Mouse (Mus musculus) limb, embryonic 15.5 days (tissue): Measurements from ENCODE around the gene Clcn6. TPM values are rescaled to one million over a fixed set of nuclear protein-coding genes. Genes with fewer than 3 reads are reported as not detected.

ENCODE experiments used
- ATAC-seq: fragments of 200-750 bp; cut with Nextera tagmentation; 2 replicates; pipeline ENCODE4 v1.8.0; 2017; ENCODE audit warnings: low read depth, moderate TSS enrichment; ENCODE audit not compliant: insufficient number of reproducible peaks, low FRiP score, low TSS enrichment
- H3K27ac ChIP-seq: fragments of 300-500 bp; sonication (generic); 2 replicates; pipeline ENCODE4 v1.5.1; 2015; ENCODE audit warnings: moderate library complexity, mild to moderate bottlenecking, inconsistent platforms
- H3K27me3 ChIP-seq: fragments of 300-500 bp; sonication (generic); 2 replicates; pipeline ENCODE4 v1.6.1; 2015; ENCODE audit warnings: inconsistent platforms
- H3K36me3 ChIP-seq: fragments of 300-500 bp; sonication (generic); 2 replicates; pipeline ENCODE4 v1.6.1; 2015; ENCODE audit warnings: inconsistent platforms
- H3K4me1 ChIP-seq: fragments of 300-500 bp; sonication (generic); 2 replicates; pipeline ENCODE4 v1.6.1; 2015; ENCODE audit warnings: inconsistent platforms
- H3K4me2 ChIP-seq: fragments of 300-500 bp; sonication (generic); 2 replicates; pipeline ENCODE4 v1.6.1; 2015; ENCODE audit warnings: mild to moderate bottlenecking, inconsistent platforms
- H3K4me3 ChIP-seq: fragments of 300-500 bp; sonication (generic); 2 replicates; pipeline ENCODE4 v1.5.1; 2015; ENCODE audit warnings: mild to moderate bottlenecking, inconsistent platforms
- H3K9ac ChIP-seq: fragments of 300-500 bp; sonication (generic); 2 replicates; pipeline ENCODE4 v1.6.1; 2015; ENCODE audit warnings: inconsistent platforms
- H3K9me3 ChIP-seq: fragments of 300-500 bp; sonication (generic); 2 replicates; pipeline ENCODE4 v1.6.1; 2016; ENCODE audit warnings: inconsistent platforms
- WGBS: fragments of 180-500 bp; shearing (Covaris S2); methylation state at CpG from one replicate; pipeline ENCODE4 v1.1.7; 2015; 5-methylcytosine and 5-hydroxymethylcytosine counted together
- polyA plus RNA-seq: library from polyadenylated mRNA; unstranded; fragments of >200 nt; fragmentation: Nextera tagmentation; extraction: Ambion mirVana; gene quantifications from 2 replicates; pipeline ENCODE4 v1.2.1, GENCODE M21; 2015

Gene Clcn6
- polyA plus RNA-seq = 6.5 and 6.8 TPM in 2 replicates

- Histone ChIP-seq H3K4me2 (peak within 1 kb of the TSS; percentile 85), H3K27ac (peak within 1 kb of the TSS; percentile 86), H3K4me3 (peak within 1 kb of the TSS; percentile 81), H3K9ac (peak within 1 kb of the TSS; percentile 61), H3K9me3 (no peaks in the 10 kb centered on the region), H3K36me3 (peaks cover 22% of the 10 kb centered on the region; the same call in 1 of the 2 replicates), H3K27me3 (no peaks in the 10 kb centered on the region), H3K4me1 (peaks cover 43% of the 10 kb centered on the region)
- WGBS = under 1% methylated on average over 54 of the region's 54 CpGs
- ATAC-seq = peak; percentile 94
Measured at GRCm38 (mm10) chr4:148038600-148039253, at the start of gene Clcn6, which contains the start of gene Mthfr. Gene Clcn6, minus strand, starts transcription at chr4:148038821. Gene Mthfr, plus strand, starts transcription at chr4:148039077.

GRCm38 (mm10) chr4:148087907-148088527 is 49.4 kb upstream of the Clcn6 start, which contains the start of gene Agtrap:
Gene Agtrap, minus strand, starts transcription at chr4:148088031.
- peak within 1 kb of the TSS; percentile 83 for H3K4me3 ChIP-seq
- peaks cover 45% of the 10 kb centered on the region for H3K4me1 ChIP-seq
- H3K9ac ChIP-seq = peak within 1 kb of the TSS; percentile 76
- WGBS = 4% methylated on average over 34 of the region's 34 CpGs
- no peaks in the 10 kb centered on the region for H3K9me3 ChIP-seq
- H3K27ac ChIP-seq = peak within 1 kb of the TSS; percentile 64
- ATAC-seq = peak; percentile 83
- no peaks in the 10 kb centered on the region for H3K36me3 ChIP-seq
- no peaks in the 10 kb centered on the region for H3K27me3 ChIP-seq
- peak within 1 kb of the TSS; percentile 77 for H3K4me2 ChIP-seq

GRCm38 (mm10) chr4:148087091-148087906 is 48.7 kb upstream of the Clcn6 start:
- peaks cover 48% of the 10 kb centered on the region for H3K4me1 ChIP-seq
- peak overlapping the region; percentile 76 for H3K9ac ChIP-seq
- H3K4me2 ChIP-seq = peak overlapping the region; percentile 77
- no peaks in the 10 kb centered on the region for H3K9me3 ChIP-seq
- 0 out of 2 replicates have a peak, but pooled peaks cover under 1% of the 10 kb centered on the region for H3K36me3 ChIP-seq
- no peaks in the 10 kb centered on the region for H3K27me3 ChIP-seq
- peak overlapping the region; percentile 64 for H3K27ac ChIP-seq
- ATAC-seq = no peak; the same call in 1 of the 2 replicates
- H3K4me3 ChIP-seq = peak overlapping the region; percentile 83
- 4% methylated on average over 30 of the region's 30 CpGs for WGBS

DNA sequence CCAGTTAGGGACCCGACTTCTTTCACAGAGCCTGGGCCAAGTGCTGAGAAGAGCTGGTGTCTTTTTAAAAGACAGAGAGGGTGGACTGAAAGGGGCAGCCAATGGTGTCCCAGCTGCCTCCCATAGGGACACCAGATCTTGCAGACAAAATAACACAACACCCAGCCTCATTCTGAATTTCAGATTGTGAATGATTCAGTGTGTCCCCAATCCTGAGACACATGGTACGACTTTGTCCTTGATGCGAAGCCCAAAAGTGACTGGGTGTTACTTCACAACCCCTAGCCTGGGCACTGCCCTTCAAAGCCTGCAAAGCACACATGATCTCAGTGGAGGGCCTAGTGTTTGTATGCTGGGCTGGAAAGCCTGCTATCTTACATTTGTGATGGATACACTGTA is 47.3 kb upstream of the Clcn6 start:
- Histone ChIP-seq H3K9me3 (no peaks in the 10 kb centered on the region), H3K36me3 (peaks cover 15% of the 10 kb centered on the region), H3K4me1 (peaks cover 48% of the 10 kb centered on the region), H3K9ac (no peak overlapping the region), H3K27ac (no peak overlapping the region), H3K4me2 (no peak overlapping the region), H3K27me3 (no peaks in the 10 kb centered on the region), H3K4me3 (no peak overlapping the region)
- 80% methylated on average over 3 of the region's 3 CpGs for WGBS
- ATAC-seq = no peak

GRCm38 (mm10) chr4:148085131-148085906 is 46.7 kb upstream of the Clcn6 start:
- Histone ChIP-seq H3K27ac (no peak overlapping the region), H3K27me3 (no peaks in the 10 kb centered on the region), H3K9me3 (no peaks in the 10 kb centered on the region), H3K4me2 (no peak overlapping the region), H3K4me1 (peaks cover 48% of the 10 kb centered on the region), H3K36me3 (peaks cover 19% of the 10 kb centered on the region), H3K9ac (no peak overlapping the region), H3K4me3 (no peak overlapping the region)
- 50% methylated on average over 10 of the region's 10 CpGs for WGBS
- no peak for ATAC-seq

- no peak overlapping the region for H3K4me3 ChIP-seq
- no peak overlapping the region for H3K27ac ChIP-seq
- WGBS = 19% methylated on average over 8 of the region's 8 CpGs
- peaks cover 27% of the 10 kb centered on the region for H3K36me3 ChIP-seq
- H3K9me3 ChIP-seq = no peaks in the 10 kb centered on the region
- H3K4me1 ChIP-seq = peaks cover 48% of the 10 kb centered on the region
- H3K4me2 ChIP-seq = no peak overlapping the region
- no peak overlapping the region for H3K9ac ChIP-seq
- no peak for ATAC-seq
- H3K27me3 ChIP-seq = no peaks in the 10 kb centered on the region
Measured at GRCm38 (mm10) chr4:148084261-148084714, 45.7 kb upstream of the Clcn6 start.

- no peak overlapping the region for H3K4me2 ChIP-seq
- H3K4me3 ChIP-seq = no peak overlapping the region
- H3K4me1 ChIP-seq = peaks cover 48% of the 10 kb centered on the region
- 55% methylated on average over 21 of the region's 21 CpGs for WGBS
- H3K9me3 ChIP-seq = no peaks in the 10 kb centered on the region
- H3K36me3 ChIP-seq = peaks cover 30% of the 10 kb centered on the region
- H3K9ac ChIP-seq = no peak overlapping the region
- ATAC-seq = no peak
- no peaks in the 10 kb centered on the region for H3K27me3 ChIP-seq
- H3K27ac ChIP-seq = peak overlapping the region; percentile 28; the same call in 1 of the 2 replicates
Measured at GRCm38 (mm10) chr4:148083176-148083899, 44.7 kb upstream of the Clcn6 start.

DNA sequence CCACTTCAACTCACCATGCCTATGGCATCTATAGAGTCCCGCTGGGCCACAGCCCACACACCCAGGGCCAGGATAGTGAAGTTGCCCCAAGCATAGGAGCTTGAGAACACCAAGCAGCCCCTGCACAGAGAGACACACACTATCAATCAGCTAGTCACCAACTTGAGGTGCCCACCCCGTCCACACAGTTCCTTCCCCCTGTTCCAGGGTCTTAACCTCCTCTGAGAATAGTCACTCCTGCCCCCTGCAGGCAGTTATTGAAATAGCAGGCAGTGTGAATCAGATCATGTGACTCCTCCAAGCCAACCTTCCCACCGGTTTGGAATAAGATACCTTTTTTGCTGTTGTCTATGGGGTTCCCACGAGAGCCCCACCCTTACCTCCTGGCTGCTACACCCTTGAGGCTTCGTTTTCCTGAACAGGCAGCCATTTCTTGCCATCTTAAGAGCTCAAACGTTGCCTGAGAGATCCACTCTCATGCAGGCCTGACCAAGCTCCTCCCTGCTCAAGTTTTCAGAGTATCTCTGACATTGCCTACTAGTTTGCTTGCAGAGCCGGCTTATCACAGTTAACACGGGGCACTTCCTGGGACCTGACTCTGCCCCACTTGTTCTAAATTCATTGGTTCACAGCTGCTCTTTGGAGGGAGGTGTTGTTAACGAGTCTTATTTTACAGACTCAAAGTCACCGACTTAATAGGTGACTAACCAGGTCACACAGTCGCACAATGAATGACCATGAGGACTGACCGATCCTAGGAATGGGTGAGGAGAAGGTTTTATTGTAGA is 43.8 kb upstream of the Clcn6 start:
- Histone ChIP-seq H3K4me3 (no peak overlapping the region), H3K27ac (no peak overlapping the region), H3K4me2 (no peak overlapping the region), H3K27me3 (no peaks in the 10 kb centered on the region), H3K4me1 (peaks cover 40% of the 10 kb centered on the region), H3K36me3 (peaks cover 30% of the 10 kb centered on the region), H3K9ac (no peak overlapping the region), H3K9me3 (no peaks in the 10 kb centered on the region)
- no peak for ATAC-seq
- WGBS = 48% methylated on average over 12 of the region's 12 CpGs

DNA sequence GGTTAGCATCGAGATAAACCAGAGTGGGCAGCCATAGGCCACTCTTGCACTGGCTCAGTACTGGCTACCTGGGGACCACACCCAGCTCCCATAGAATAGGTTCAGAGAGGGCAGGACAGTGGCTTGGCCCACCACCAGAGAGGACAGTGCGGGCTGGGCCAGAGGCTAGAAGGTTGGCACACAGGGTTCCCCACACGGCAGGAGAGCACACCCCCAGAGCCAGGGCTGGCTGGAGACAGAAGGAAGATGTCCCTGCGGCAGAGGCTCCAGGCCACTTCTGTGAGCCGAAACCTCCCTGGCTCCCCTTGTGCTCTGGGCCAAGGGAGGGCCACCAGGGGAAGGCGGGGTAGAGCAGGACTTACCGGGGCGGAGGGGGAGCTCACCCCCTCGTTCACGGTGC is 42.6 kb upstream of the Clcn6 start:
- Histone ChIP-seq H3K4me2 (no peak overlapping the region), H3K9ac (no peak overlapping the region), H3K27me3 (no peaks in the 10 kb centered on the region), H3K9me3 (no peaks in the 10 kb centered on the region), H3K36me3 (peaks cover 30% of the 10 kb centered on the region), H3K27ac (no peak overlapping the region), H3K4me1 (peaks cover 28% of the 10 kb centered on the region), H3K4me3 (no peak overlapping the region)
- 96% methylated on average over 10 of the region's 10 CpGs for WGBS
- no peak for ATAC-seq

GRCm38 (mm10) chr4:148080597-148080973 is 42.0 kb upstream of the Clcn6 start:
- H3K9ac ChIP-seq = no peak overlapping the region
- H3K36me3 ChIP-seq = peaks cover 30% of the 10 kb centered on the region
- no peaks in the 10 kb centered on the region for H3K27me3 ChIP-seq
- H3K4me2 ChIP-seq = no peak overlapping the region
- H3K9me3 ChIP-seq = no peaks in the 10 kb centered on the region
- H3K4me1 ChIP-seq = peaks cover 22% of the 10 kb centered on the region
- H3K27ac ChIP-seq = no peak overlapping the region
- no peak overlapping the region for H3K4me3 ChIP-seq
- WGBS = 83% methylated on average over 1 of the region's 1 CpGs
- ATAC-seq = no peak
